Mouse (Mus musculus): ENCODE measurements at regions not wholly inside any gene's neighbourhood (a gene's known extent, or its start where the extent isn't known, plus 50 kb on each side); places are given as distances from the start of the nearest gene placed in this dataset.
A peak's percentile ranks its signal among the peaks of the same experiment; 100 is the strongest.
"Not testable (repeated sequence)": the region's sequence is repeated elsewhere in the genome, so short reads cannot be mapped to it uniquely, and the experiment has no call there.

DNA sequence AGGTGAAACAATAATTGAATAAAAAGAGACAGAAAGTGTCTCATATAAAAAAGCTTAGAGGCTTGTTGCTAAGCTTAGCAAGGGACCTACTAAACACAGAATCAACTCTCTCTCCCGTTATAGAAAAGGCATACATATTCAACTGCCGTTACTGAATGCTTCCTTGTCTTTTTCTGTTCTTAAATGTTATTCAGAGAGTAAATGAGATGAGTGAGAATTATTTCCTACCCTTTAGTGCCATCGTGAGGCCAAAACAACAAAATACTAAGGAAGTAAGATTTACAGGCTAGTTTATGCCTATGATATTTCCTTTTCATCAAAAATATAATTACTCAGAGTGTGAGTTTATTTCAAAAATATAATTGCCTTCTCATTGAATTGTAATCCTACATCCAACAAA, 686.6 kb upstream of the 1700008P02Rik start:
- peak in 1 of 2 experiments; percentile 52 for DNase-seq (ENCODE audit: low spot score in 2 of 2)

GRCm38 (mm10) chr3:7298511-7298910, 678.3 kb upstream of the 1700008P02Rik start:
- DNase-seq (ENCODE audit: low spot score in 2 of 2), result no peak

- DNase-seq (ENCODE audit: low spot score in 2 of 2), result no peak
Measured at GRCm38 (mm10) chr3:7291026-7291425, 670.8 kb upstream of the 1700008P02Rik start.

DNA sequence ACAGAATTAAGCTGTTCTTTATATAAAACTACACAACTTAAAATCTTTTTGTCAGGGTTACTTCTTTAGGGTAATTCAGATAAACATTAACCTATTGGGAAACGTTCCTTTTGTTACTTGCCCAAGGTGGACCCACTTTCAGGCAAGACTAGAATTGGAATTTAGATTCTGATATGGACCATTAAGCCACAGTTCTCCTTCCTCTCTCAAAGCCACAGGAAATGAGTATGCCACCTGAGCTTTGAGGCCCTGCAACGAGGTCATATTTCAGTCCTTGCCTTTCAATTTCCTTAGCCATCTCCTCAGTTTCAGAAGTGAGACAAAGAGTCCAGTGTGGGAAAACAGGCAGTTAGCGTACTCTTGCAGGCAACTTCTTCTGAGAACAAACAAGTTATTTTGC, 637.3 kb upstream of the 1700008P02Rik start:
- DNase-seq (ENCODE audit: low spot score in 2 of 2), result no peak

DNA sequence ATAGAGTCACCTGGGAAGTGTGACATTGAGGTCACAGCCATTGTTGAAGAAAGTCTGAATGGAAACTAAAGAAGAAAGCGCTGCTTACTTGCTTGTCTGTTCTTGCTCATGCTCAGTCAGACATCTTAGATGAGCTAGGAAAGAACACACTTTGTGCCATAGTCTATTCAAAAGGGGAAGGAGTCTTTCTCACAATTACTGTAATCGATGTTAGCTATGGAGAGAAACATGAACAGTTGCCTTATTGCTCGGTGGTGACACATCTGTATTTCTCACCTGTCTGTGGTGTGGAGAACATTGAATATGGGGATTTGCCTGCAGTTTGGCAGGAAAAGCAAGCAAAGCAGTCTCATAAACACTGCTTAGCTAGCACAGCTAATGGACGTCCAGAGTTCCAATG, 628.1 kb upstream of the 1700008P02Rik start:
- DNase-seq (ENCODE audit: low spot score in 2 of 2), result no peak

DNA sequence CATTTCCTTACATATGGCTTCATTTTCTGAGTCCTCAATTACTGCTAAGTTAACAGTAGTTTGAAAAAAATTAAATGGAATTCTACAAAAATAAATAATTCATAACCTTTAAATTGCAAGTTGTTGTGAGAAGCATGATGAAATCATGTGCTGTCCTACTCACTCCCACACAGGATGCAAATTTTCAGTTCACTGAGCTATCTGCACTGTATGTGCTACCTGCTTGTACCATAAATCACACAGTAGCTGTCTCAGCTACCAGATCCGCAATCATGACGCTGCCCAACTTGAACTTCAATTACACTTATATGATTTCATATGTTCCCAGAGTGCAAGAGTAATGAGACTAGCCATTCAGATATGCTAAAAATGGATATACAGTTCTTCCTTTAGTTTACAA, 609.5 kb upstream of the 1700008P02Rik start:
- DNase-seq (ENCODE audit: low spot score in 2 of 2), result no peak

GRCm38 (mm10) chr3:7188531-7188930, 568.3 kb upstream of the 1700008P02Rik start:
- DNase-seq (ENCODE audit: low spot score in 2 of 2), result not testable (repeated sequence)

- no peak for DNase-seq (ENCODE audit: low spot score in 2 of 2)
Measured at GRCm38 (mm10) chr3:7166596-7166995, 546.4 kb upstream of the 1700008P02Rik start.

GRCm38 (mm10) chr3:7138996-7139395, 518.8 kb upstream of the 1700008P02Rik start:
- no peak for DNase-seq (ENCODE audit: low spot score in 2 of 2)

DNA sequence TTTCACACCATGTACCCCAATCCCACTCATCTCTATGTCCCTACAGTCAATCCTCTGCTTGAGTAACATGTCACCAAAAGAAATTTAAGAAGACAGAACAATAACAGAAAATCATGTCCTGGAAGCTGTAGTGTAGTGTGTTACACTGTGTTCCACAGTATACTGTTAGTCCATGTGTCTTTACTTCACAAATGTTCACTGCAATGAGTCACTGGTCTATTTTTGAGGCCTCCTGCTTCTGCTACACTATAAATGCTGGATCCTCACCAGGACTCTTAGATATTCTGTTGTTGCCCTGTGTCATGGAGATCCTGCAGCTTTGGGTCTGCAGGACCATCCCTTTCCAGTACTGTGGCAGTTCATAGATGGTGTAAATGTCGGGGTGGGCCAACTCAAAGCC, 514.5 kb upstream of the 1700008P02Rik start:
- peak in 1 of 2 experiments; percentile 3 for DNase-seq (ENCODE audit: low spot score in 2 of 2)

All from layer of hippocampus, postnatal 14 days (tissue).